Mouse (Mus musculus) hindbrain, embryonic 15.5 days (tissue): ENCODE measurements around the gene Zfand3. TPM values are rescaled to one million over a fixed set of nuclear protein-coding genes. Genes with fewer than 3 reads are reported as not detected.

Source experiments
- ATAC-seq: fragments of 200-750 bp; cut with Nextera tagmentation; 2 replicates; pipeline ENCODE4 v1.8.0; 2017; ENCODE audit warnings: low read depth, moderate number of reproducible peaks, moderate TSS enrichment; ENCODE audit not compliant: low FRiP score
- H3K27ac ChIP-seq: fragments of 300-500 bp; sonication (generic); replicated peaks from 2 replicates; pipeline ENCODE4 v1.5.1; 2015; ENCODE audit warnings: mild to moderate bottlenecking, inconsistent platforms
- H3K27me3 ChIP-seq: fragments of 300-500 bp; sonication (generic); 2 replicates; pipeline ENCODE4 v1.6.1; 2015; ENCODE audit warnings: control low read depth, inconsistent platforms
- H3K36me3 ChIP-seq: fragments of 300-500 bp; sonication (generic); 2 replicates; pipeline ENCODE4 v1.6.1; 2015; ENCODE audit warnings: control low read depth, inconsistent platforms
- H3K4me1 ChIP-seq: fragments of 300-500 bp; sonication (generic); replicated peaks from 2 replicates; pipeline ENCODE4 v1.6.1; 2015; ENCODE audit warnings: control low read depth, inconsistent platforms
- H3K4me2 ChIP-seq: fragments of 300-500 bp; sonication (generic); 2 replicates; pipeline ENCODE4 v1.6.1; 2015; ENCODE audit warnings: moderate library complexity, mild to moderate bottlenecking, inconsistent platforms
- H3K4me3 ChIP-seq: fragments of 300-500 bp; sonication (generic); 2 replicates; pipeline ENCODE4 v1.5.1; 2015; ENCODE audit warnings: mild to moderate bottlenecking, inconsistent platforms
- H3K9ac ChIP-seq: fragments of 300-500 bp; sonication (generic); 2 replicates; pipeline ENCODE4 v1.6.1; 2015; ENCODE audit warnings: inconsistent platforms
- H3K9me3 ChIP-seq: fragments of 300-500 bp; sonication (generic); 2 replicates; pipeline ENCODE4 v1.6.1; 2016; ENCODE audit warnings: control low read depth, inconsistent platforms
- WGBS: fragments of 180-500 bp; shearing (Covaris S2); methylation state at CpG from one replicate; pipeline ENCODE4 v1.1.7; 2015; 5-methylcytosine and 5-hydroxymethylcytosine counted together
- polyA plus RNA-seq: library from polyadenylated mRNA; unstranded; fragments of >200 nt; fragmentation: Nextera tagmentation; extraction: Ambion mirVana; gene quantifications from 2 replicates; pipeline ENCODE4 v1.2.1, GENCODE M21; 2015

Gene Zfand3
- polyA plus RNA-seq, 1 experiment from 2014 or later, result 59.8 TPM

DNA sequence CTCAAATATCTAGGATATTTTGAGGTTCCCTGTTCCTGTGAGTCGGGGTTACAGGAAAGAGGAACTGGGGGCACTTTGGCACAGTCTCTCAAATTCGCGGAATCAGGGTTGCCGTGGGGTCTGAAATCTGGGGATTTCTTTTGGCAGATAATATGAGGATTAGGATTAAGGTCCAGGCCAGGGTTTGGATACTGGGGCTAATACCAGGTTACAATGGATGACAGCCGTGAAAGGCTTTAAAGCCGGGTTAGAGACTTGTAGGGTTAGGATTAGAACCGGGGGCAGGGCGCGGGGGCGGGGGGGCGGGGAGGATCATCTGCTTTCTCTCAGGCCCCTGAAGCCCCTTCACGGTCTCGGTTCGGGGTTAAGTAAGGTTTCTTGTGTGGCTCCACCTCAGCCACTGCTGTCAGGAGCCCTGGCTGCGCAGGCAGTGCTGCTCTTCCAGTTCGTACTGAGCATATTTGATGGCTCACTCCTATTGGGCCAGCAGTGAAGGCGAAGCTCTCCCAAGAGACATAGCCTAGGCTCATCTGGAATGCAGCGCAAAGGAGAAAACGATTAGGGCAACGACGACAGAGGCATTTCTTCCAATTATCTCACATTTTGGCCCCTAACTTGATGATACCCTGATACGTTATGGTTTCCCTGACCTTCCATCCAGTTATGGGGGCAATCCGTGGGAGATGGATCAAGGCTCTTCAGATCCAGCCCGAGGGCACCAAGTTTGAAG, 5.8 kb upstream of the Zfand3 start:
- WGBS, result 75% methylated on average over 24 of the region's 24 CpGs

DNA sequence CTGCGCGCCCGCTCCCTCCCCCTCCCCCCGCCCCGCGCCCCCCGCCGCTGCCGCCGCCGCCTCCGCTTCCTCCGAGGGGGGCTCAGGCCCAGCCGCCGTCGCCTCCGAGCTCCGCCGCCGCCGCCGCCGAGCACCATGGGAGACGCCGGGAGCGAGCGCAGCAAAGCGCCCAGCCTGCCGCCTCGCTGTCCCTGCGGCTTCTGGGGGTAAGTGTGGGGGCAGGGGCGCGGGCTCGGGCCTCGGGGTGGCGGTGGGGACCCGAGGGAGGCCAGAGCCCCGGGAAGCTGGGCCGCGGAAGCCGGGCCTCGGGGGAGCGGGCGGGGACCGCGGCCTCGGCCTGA, 540 bp downstream of the Zfand3 start:
- peak; percentile 52; the same call in 1 of the 2 replicates for ATAC-seq
- H3K27me3 ChIP-seq, result no peaks in the 10 kb centered on the region
- WGBS, result under 1% methylated on average over 25 of the region's 47 CpGs
- H3K9ac ChIP-seq, result peak overlapping the region; percentile 100
- H3K9me3 ChIP-seq, result no peaks in the 10 kb centered on the region
- peak overlapping the region; percentile 99 for H3K27ac ChIP-seq
- no peaks in the 10 kb centered on the region for H3K36me3 ChIP-seq
- peak overlapping the region; percentile 96 for H3K4me3 ChIP-seq
- peaks cover 46% of the 10 kb centered on the region for H3K4me1 ChIP-seq
- peak overlapping the region; percentile 85 for H3K4me2 ChIP-seq

More for the DNA sequence above, 5.8 kb upstream of the Zfand3 start:
- Histone ChIP-seq H3K4me2 (no peak overlapping the region), H3K9ac (no peak overlapping the region), H3K27ac (no peak overlapping the region), H3K4me1 (peaks cover 12% of the 10 kb centered on the region), H3K9me3 (no peaks in the 10 kb centered on the region), H3K4me3 (no peak overlapping the region), H3K36me3 (no peaks in the 10 kb centered on the region), H3K27me3 (no peaks in the 10 kb centered on the region)
- ATAC-seq, result no peak

DNA sequence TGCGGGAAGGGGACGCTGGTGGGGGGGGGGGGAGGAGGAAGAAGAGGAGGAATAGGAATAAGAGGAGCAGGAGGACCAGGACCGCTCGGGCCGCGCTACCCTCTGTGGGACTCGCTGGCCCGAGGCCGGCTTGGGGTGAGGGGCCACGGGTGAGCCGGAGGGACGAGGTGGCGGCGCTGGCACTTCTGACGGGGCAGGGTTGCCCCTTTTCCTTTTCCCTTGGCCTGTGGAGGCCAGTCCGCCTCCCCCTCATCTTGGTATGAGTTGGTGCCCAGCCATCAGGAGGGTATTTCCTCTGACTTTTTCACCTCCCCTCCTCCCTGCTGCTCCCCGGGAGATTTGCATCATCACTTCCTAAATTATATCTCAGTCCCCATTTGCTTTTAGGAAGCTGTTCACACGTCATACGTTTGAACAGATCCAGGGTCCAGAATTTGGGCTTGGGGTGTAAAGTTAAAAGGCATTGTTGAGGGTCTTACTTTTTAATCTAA, 963 bp downstream of the Zfand3 start:
- H3K36me3 ChIP-seq, result no peaks in the 10 kb centered on the region
- no peaks in the 10 kb centered on the region for H3K9me3 ChIP-seq
- H3K9ac ChIP-seq, result peak overlapping the region; percentile 100
- peaks cover 47% of the 10 kb centered on the region for H3K4me1 ChIP-seq
- ATAC-seq, result peak; percentile 28
- H3K27ac ChIP-seq, result peak overlapping the region; percentile 99
- H3K4me2 ChIP-seq, result peak overlapping the region; percentile 85
- H3K27me3 ChIP-seq, result no peaks in the 10 kb centered on the region
- 0% methylated on average over 15 of the region's 19 CpGs for WGBS
- peak overlapping the region; percentile 96 for H3K4me3 ChIP-seq

DNA sequence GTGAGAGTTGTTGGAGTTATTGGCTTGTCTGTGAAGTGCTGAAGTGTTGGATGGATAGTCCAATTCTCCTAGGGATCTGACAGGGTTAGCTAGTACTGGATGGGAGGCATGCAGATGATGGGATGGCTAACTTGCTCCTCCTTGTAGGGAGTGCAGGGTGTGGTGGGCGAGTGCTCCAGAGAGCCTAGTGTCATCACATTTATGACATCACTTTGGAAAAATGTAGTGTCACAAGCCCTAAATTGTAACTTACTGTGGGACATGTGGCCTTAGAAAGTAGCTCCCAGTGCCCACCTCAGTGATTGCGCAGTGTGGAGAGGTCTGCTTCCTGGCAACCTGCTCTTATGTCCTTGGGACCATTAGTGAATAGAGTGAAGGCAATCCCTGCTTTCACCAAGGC, 2.3 kb downstream of the Zfand3 start:
- peaks cover 47% of the 10 kb centered on the region for H3K4me1 ChIP-seq
- WGBS, result 75% methylated on average over 2 of the region's 2 CpGs
- no peak overlapping the region for H3K9ac ChIP-seq
- no peaks in the 10 kb centered on the region for H3K9me3 ChIP-seq
- no peaks in the 10 kb centered on the region for H3K36me3 ChIP-seq
- no peak for ATAC-seq
- no peak overlapping the region for H3K27ac ChIP-seq
- H3K4me3 ChIP-seq, result 0 out of 2 replicates have a peak overlapping the region, but pooled peaks have one; percentile 96
- H3K4me2 ChIP-seq, result peak overlapping the region; percentile 85
- H3K27me3 ChIP-seq, result no peaks in the 10 kb centered on the region

DNA sequence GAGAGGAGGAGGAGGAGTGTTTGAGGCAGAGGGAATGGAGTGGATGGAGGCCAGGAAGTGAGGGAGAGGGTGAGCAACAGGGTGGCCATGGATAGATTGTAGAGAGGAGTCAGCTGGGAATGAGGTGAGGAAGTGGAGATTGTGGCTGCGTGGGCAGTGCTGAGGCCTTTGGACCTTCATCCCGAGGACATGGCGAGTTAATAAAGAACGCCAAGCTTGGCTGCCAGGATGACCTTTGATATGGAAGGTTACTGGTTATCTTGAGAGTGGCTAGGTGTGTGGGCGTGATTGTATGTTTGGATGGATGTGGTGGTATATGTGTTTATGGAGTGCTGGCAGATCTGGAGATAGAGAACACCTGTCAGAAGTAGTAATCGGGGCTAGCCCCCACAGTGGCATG, 3.4 kb downstream of the Zfand3 start:
- WGBS, result 88% methylated on average over 6 of the region's 6 CpGs
- H3K27ac ChIP-seq, result 0 out of 2 replicates have a peak overlapping the region, but pooled peaks have one; percentile 5
- H3K4me3 ChIP-seq, result no peak overlapping the region
- H3K9ac ChIP-seq, result no peak overlapping the region
- H3K27me3 ChIP-seq, result no peaks in the 10 kb centered on the region
- ATAC-seq, result no peak
- H3K9me3 ChIP-seq, result no peaks in the 10 kb centered on the region
- H3K36me3 ChIP-seq, result no peaks in the 10 kb centered on the region
- H3K4me2 ChIP-seq, result peak overlapping the region; percentile 85
- peaks cover 47% of the 10 kb centered on the region for H3K4me1 ChIP-seq

DNA sequence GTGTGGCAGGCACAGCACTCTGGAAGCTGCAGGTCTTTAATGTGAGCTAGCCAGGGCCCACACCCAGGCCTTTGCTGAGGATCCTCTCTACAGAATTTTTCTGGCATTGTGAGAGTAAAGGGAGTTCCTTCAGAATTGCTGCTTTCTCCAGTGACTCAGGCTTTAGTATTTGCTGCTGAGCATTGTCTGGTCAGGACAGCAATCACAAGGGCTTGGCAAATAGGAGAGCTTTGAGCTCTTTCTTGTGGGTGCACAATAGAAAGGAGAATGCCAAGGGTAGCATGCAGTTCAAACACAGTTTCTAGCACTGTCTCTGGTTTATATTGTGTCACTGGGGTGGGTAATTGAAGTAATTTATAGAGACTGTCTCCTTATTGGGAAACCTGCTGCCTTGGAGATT, 3.9 kb downstream of the Zfand3 start:
- Histone ChIP-seq H3K4me3 (0 out of 2 replicates have a peak overlapping the region, but pooled peaks have one; percentile 1), H3K4me2 (peak overlapping the region; percentile 85), H3K27ac (0 out of 2 replicates have a peak overlapping the region, but pooled peaks have one; percentile 5), H3K36me3 (no peaks in the 10 kb centered on the region), H3K9me3 (no peaks in the 10 kb centered on the region), H3K4me1 (peaks cover 44% of the 10 kb centered on the region), H3K9ac (peak overlapping the region; percentile 5; the same call in 1 of the 2 replicates), H3K27me3 (no peaks in the 10 kb centered on the region)
- ATAC-seq, result no peak

DNA sequence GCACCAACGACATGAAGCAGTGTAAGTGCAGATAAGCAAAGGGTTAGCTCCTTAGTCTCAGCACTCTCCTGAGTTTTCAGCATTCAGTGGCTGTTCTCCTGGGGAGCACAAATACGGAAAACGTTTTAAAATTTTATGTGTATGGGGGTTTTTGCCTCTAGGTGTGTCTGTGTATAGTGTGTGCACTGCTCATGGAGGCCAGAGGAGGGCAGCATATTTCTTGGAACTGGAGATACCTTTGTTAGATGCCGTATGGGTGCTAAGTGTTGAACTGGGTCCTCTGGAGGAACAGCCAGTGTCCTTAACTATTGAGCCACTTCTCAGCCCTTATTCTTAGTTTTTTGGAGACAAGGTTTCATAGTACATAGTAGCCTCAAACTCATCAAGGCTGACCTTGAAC, 10.1 kb downstream of the Zfand3 start:
- Histone ChIP-seq H3K9me3 (no peaks in the 10 kb centered on the region), H3K36me3 (no peaks in the 10 kb centered on the region), H3K9ac (no peak overlapping the region), H3K4me3 (no peak overlapping the region), H3K27me3 (no peaks in the 10 kb centered on the region), H3K4me2 (no peak overlapping the region), H3K27ac (no peak overlapping the region), H3K4me1 (peaks cover 24% of the 10 kb centered on the region)
- no peak for ATAC-seq
- 98% methylated on average over 4 of the region's 4 CpGs for WGBS

DNA sequence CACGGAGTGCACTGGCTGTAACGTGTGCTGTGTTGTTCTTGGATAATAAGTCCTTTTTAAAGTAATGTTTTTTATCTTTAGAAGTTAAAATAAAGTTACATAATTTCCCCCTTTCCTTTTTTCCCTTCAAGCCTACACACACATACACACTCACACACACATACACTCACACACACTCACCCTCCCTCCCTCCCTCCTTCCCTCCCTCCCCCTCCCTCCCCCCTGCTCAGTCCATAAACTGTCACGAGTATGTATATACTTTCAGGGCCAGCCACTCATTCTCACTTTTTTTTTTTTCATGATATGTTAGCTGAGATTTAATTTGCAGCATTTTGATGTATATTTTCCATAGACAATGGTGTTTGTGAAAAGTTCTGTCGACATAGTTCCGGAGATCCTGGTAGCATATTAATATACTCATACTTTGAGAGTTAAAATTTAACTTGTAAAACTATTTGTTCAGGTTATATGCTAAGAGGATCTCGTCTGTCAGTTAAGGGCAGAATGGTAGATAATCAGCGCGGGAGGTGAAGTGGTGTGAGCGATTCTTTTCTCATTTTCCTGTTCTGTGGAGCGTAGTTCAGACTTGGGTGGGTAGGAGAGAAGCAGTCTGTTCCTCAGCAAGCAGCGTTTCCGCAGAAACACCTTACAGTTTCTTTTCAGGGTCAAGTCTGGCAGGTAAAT, 14.5 kb downstream of the Zfand3 start:
- H3K4me3 ChIP-seq, result no peak overlapping the region
- ATAC-seq, result no peak
- no peak overlapping the region for H3K27ac ChIP-seq
- H3K36me3 ChIP-seq, result no peaks in the 10 kb centered on the region
- peaks cover 45% of the 10 kb centered on the region for H3K4me1 ChIP-seq
- no peaks in the 10 kb centered on the region for H3K27me3 ChIP-seq
- no peak overlapping the region for H3K9ac ChIP-seq
- no peak overlapping the region for H3K4me2 ChIP-seq
- H3K9me3 ChIP-seq, result no peaks in the 10 kb centered on the region
- 87% methylated on average over 12 of the region's 12 CpGs for WGBS

DNA sequence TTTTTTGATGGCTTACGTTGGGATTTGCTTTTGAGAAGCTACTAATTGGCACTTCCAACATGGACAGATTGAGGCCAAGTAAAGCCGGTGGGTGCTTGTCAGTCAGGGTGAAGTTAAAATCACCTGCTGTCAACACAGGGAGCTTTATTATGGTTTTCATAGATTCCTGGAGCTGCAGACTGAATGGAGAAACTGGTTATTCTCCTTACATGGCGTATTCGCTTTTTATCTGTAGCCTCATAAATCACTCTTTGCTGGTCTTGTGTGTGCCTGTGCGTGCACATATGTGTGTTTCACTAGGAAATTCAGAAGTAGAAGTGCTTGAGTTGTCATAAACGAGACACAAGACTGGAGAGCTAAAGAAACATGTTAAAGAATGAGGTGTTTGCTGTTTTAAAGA, 15.4 kb downstream of the Zfand3 start:
- no peaks in the 10 kb centered on the region for H3K36me3 ChIP-seq
- no peak overlapping the region for H3K4me3 ChIP-seq
- no peak overlapping the region for H3K9ac ChIP-seq
- no peaks in the 10 kb centered on the region for H3K27me3 ChIP-seq
- no peaks in the 10 kb centered on the region for H3K9me3 ChIP-seq
- no peak for ATAC-seq
- H3K4me2 ChIP-seq, result no peak overlapping the region
- no peak overlapping the region for H3K27ac ChIP-seq
- WGBS, result 83% methylated on average over 6 of the region's 6 CpGs
- H3K4me1 ChIP-seq, result peaks cover 48% of the 10 kb centered on the region

DNA sequence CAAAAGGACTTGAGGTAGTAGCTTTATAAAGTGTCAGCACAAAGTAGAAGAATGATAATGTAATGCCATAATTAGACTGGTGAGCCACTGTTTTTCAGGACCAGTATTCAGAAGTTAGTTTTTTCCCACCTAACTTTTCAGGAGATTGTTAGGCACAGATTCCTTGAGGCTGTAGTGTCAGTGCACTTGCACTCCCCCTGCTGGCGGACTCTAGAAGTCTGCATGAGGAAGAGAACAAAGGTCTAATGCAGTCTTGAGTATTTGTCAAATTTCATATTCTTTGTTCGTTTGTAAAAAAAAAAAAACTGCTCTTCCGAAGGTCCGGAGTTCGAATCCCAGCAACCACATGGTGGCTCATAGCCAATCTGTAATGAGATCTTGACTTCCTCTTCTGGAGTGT, 20.1 kb downstream of the Zfand3 start:
- no peak overlapping the region for H3K9ac ChIP-seq
- H3K4me3 ChIP-seq, result no peak overlapping the region
- H3K9me3 ChIP-seq, result no peaks in the 10 kb centered on the region
- H3K4me2 ChIP-seq, result no peak overlapping the region
- H3K27ac ChIP-seq, result no peak overlapping the region
- WGBS, result 58% methylated on average over 5 of the region's 5 CpGs
- no peaks in the 10 kb centered on the region for H3K27me3 ChIP-seq
- H3K4me1 ChIP-seq, result peaks cover 63% of the 10 kb centered on the region
- ATAC-seq, result no peak
- H3K36me3 ChIP-seq, result no peaks in the 10 kb centered on the region

DNA sequence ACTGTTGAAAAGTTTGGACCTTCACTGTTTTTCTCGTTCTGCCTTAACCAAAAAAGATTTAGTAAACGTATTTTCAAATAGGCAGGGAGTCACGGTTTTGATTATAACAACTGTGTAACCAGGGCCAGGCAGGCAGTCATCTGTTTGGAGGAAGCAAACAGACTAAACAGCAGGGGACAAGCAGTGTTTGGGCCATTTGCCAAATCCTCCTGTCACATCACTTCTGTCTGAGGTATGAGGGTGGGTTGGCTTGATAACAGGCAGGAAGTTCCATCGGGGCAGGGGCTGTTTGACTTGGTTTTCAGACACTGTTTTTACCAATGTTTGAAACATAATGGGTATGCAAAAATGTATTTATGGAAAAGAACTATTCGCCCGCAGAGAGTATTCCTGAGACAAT, 22.1 kb downstream of the Zfand3 start:
- H3K27me3 ChIP-seq, result no peaks in the 10 kb centered on the region
- no peak for ATAC-seq
- no peaks in the 10 kb centered on the region for H3K9me3 ChIP-seq
- H3K4me2 ChIP-seq, result no peak overlapping the region
- H3K4me1 ChIP-seq, result peaks cover 55% of the 10 kb centered on the region
- no peak overlapping the region for H3K9ac ChIP-seq
- no peaks in the 10 kb centered on the region for H3K36me3 ChIP-seq
- H3K27ac ChIP-seq, result no peak overlapping the region; the same call in 1 of the 2 replicates
- WGBS, result 28% methylated on average over 6 of the region's 6 CpGs
- H3K4me3 ChIP-seq, result no peak overlapping the region

DNA sequence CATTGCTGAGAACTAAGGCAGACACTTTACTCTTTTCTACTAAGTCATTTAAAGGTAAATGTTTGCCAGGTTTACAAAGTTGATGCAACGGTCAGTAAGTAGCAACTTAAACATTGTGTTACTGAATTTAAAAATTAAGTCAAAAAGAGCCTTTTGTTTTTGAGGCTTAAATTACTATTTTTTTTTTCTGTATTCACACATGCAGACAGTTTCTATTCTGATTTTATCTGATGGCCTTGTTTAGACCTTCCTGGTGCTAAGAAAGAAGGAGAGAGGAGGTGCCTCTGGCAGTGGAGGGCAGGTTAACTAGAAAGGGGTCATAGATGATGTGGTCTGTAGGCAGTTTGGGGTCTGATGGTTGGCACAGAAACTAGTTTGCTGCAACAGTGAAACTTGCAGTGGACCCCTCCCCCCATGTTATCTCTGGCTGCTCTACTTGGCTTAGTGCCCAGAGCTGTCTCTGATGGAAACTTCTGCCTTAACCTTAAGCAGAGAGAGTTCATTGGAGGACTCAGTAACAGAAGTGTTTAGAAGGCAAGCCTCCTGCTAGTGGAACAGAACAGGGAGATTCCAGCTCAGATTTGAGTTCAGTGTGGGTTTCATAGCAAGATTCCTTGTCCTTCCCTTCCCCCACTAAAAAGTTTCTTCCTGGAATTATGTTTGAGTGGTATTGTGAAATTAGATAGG, 23.0 kb downstream of the Zfand3 start:
- Histone ChIP-seq H3K4me1 (peaks cover 52% of the 10 kb centered on the region), H3K27ac (no peak overlapping the region), H3K9ac (no peak overlapping the region), H3K27me3 (no peaks in the 10 kb centered on the region), H3K4me3 (no peak overlapping the region), H3K36me3 (no peaks in the 10 kb centered on the region), H3K9me3 (no peaks in the 10 kb centered on the region), H3K4me2 (no peak overlapping the region)
- whole genome bisulfite sequencing, result 81% methylated on average over 1 of the region's 1 CpGs
- no peak for ATAC-seq
